Mouse (Mus musculus) T-cell, adult 2 months (primary cell): ENCODE results near the gene Spg20.

Experiments used
- DNase-seq: peaks from one replicate; pipeline ENCODE4 v3.0.0; 2022; ENCODE audit warnings: low spot score

Spg20 gene

DNA sequence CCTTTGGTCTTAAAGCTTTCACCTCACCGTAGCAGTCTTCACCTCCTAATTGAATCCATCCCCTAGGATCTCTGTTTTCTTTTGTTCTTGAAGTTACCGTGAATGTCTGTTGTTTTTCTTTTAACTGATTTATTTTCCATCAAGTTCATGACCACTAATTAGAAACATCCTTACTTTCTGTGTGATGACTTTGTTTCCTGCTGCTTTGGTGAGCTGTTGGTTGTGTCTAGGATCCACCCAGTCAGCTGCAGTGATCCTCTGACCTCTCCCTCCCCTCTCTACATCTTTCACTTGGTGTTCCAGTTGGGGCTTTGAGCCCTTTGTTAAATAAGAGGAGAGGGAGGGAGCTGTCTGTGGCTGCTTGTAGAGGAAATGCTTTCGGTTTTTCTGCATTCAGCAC, 36.2 kb downstream of the Spg20 start:
- DNase-seq, result no peak

DNA sequence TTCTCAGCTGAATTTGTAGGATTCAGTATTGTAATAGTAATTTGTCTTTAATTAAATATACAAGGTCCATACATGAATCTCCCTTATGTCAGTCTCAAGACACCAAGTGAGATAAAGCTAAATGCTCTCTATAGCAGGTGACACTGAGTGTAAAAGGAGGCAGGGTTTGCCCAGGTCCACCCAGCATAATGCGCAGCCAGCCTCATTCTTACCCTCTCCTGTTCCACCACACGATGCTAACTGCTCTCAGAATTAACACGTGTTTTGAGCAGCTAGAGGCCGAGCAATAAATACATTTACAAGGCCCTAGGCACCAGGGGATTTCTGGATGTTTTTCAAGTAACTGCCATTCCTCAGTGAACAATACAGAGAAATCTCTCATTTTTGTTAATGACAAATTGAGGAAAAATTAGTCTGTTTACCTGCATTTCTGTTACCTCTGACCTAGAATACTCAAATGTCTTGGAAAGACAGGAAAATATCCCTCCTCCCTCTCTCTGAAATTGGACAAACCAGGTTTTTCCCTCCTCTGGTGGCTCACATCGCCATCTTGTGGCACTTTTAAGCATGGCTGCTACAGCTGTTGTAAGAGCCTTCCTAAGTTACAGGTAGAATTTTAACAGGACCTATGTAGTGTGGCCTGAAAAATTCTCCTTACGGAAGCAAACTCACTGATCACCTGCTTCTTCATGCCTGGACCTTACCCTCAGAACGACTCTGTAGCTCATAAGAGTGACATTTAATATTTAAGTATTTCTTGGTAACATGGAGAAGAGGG, 39.9 kb downstream of the Spg20 start:
- DNase-seq, result no peak

DNA sequence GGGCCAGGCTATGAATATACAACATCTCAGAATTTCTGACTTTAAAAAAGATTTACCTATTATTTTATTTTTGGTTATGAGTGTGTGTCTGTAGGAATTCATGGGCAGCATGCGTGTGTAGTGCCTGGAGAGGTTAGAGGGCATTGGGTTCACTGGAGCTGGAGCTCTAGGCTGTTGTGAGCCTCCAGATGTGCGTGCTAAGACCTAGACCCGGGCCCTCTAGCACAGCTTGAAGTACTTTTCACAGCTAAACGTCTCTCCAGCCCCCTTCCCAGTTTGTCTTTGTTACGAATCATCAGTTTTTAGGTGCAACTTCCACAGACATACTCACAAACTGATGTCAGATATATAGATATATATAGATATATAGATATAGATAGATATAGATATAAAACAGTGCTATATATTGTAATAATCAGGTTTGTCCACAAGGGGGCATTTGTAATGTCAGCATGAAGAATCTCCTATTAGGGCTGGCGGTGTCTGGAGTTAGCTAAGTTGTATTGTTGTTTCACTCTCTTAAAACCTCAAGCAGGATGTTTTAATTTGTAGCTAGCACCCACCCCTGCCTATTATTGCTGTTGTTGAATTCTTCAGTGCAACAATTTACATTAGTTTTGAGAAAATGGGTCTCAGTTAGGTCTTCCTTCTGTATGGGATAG, 40.9 kb downstream of the Spg20 start:
- no peak for DNase-seq

DNA sequence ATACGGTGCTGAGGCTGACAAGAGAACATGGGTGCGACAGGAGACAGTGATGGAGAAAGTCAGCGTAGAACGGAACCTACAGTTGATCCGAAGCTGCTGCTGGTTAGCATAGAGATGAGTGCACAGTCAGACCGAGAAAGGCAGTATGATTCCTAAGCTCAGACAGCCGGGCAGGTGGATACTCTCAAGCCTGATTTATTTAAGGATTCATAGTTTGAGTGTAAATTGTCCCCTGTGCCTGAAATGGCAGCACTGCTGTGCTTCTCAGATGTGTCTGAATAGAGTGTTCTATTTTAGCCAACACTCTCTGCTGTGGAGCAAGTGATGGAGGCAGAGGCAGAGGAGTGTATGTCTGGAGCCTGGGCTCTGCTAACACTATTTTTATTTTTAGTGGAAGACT, 42.3 kb downstream of the Spg20 start:
- DNase-seq, result no peak

DNA sequence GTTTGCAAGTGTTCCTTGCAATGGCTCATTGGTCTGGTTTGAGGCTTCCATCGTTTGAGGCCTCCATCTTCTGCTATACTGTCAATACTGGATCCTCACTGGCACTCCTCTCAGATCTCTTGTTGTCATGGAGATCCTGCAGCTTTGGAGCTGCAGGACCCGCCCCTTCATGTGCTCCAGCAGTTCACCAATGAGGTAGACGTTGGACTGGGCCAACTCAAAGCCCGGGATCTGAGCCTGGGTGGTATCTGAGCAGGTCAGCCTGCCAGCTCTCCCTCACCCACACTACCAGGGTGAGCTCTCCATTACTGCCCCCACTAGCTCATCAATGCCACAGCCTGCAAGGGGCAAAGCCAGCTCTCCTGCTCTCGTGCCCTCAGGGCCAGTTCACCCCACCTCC, 45.5 kb downstream of the Spg20 start:
- DNase-seq, result no peak

DNA sequence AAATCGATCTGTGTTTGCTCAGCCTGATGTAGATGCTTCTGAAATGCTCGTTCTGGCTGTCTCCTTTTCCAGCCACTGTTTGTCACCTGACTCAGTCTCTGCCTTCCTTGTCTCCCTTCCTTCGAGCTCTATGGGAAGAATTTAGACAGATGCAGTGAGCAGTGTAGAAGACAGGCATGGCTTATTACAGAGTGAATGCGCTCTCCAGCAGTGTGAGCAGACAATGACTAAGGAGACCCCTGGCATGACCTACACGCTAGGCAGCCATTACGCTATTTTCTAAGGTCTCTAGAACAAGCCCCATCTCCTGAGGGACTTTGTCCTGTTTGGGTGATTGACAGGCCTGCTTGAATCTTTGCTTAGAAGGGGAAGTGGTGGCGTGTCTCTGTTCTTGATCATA, 49.2 kb downstream of the Spg20 start:
- DNase-seq, result no peak

DNA sequence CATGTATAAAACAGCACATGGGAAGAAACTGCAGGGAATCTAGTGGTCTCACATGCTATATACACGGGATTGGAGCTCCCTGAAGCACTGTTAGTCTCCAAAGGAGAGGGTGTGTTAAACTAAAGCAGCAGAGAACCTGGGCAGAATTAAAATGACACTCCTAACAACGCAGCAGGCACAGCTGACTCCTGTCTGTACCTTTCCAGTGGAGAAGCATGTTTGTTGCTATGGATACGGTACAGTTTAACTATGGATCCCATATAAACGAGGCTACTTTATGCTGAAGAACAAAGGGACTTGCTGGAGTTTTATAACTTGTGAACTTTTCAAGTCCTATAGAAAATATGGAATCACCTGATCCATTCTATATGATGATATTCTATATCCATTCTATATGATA, 51.6 kb downstream of the Spg20 start:
- no peak for DNase-seq

DNA sequence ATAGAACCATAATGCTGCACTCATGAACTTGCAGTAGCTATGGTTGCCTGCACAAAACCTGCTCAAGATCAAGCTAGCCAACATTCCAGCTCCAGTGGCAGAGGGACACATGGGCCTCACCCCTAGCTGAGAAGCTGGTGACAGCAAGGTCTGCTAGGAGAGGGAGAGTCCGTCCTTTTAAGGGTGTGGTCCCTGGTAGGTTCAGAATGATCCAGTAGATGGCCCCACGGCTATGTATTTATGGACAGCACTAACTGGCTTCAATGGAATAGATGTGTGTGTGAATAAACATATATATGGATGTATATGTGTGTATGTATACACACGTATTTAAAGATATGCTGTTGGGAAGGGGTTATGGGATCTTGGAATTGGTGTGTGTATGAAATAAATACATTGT, 60.6 kb downstream of the Spg20 start:
- no peak for DNase-seq

DNA sequence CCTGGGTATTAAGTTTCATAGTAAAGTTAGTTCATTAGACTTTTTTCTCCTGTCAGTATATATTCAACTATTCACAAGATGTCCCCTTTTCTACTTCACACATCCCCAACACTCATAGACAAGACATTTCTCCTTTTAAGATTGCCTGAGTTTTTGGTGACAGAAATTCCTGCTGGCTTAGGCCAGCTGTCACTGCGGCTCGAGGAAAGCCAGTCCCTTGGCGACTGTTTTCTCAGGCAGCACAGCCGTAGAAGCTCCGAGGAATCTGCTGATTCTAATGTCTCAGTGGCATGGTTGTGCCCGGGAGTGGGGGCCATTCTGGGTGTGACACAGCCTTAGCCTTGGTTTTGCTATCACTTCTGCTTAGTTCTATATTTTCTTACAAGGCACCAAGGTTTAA, 65.4 kb downstream of the Spg20 start:
- DNase-seq, result no peak

DNA sequence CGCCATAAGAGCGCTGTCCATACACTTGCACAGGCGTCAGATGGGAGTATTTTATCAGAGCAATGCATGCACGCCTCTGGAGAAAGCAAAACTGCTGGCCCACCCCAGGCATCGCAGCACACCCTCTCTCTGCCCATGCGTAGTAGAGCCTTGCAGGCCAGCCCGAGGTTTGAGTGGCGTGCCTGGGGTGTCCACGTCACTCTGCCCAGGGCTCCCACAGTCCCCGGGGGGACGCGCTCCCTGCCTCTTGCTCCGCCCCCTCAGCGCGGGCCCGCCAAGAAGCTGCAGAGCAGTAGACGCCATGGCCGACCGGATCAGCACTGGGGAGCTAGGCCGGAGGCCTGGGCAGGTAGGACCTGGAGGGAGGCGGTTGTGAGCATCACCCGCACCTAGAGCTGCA, 69.9 kb downstream of the Spg20 start, which contains the start of gene Sohlh2:
Gene Sohlh2, plus strand, starts transcription at position 263 of the 400 bp plus-strand sequence.
- no peak for DNase-seq
